Mouse (Mus musculus) kidney, embryonic 16.5 days (tissue): ENCODE results near the gene Zfp641. TPM values are rescaled to one million over a fixed set of nuclear protein-coding genes. Genes with fewer than 3 reads are reported as not detected.

Source experiments
- ATAC-seq: fragments of 200-750 bp; cut with Nextera tagmentation; 2 replicates; pipeline ENCODE4 v1.8.0; 2017; ENCODE audit warnings: moderate TSS enrichment; ENCODE audit not compliant: low FRiP score, low TSS enrichment
- H3K27ac ChIP-seq: fragments of 300-500 bp; sonication (generic); 2 replicates; pipeline ENCODE4 v1.5.1; 2014; ENCODE audit warnings: low read length
- H3K27me3 ChIP-seq: fragments of 300-500 bp; sonication (generic); 2 replicates; pipeline ENCODE4 v1.6.1; 2014; ENCODE audit warnings: low read length, control low read depth, mixed read lengths; ENCODE audit not compliant: insufficient read depth
- H3K36me3 ChIP-seq: fragments of 300-500 bp; sonication (generic); 2 replicates; pipeline ENCODE4 v1.6.1; 2014; ENCODE audit warnings: low read length, control low read depth, mixed read lengths; ENCODE audit not compliant: insufficient read depth
- H3K4me1 ChIP-seq: fragments of 300-500 bp; sonication (generic); 2 replicates; pipeline ENCODE4 v1.6.1; 2014; ENCODE audit warnings: low read length, control low read depth, mixed read lengths; ENCODE audit not compliant: insufficient read depth
- H3K4me2 ChIP-seq: fragments of 300-500 bp; sonication (generic); replicated peaks from 2 replicates; pipeline ENCODE4 v1.6.1; 2014; ENCODE audit warnings: low read depth, low read length
- H3K4me3 ChIP-seq: fragments of 300-500 bp; sonication (generic); 2 replicates; pipeline ENCODE4 v1.5.1; 2014; ENCODE audit warnings: mild to moderate bottlenecking, low read length
- H3K9ac ChIP-seq: fragments of 300-500 bp; sonication (generic); replicated peaks from 2 replicates; pipeline ENCODE4 v1.6.1; 2014; ENCODE audit warnings: low read length
- H3K9me3 ChIP-seq: fragments of 300-500 bp; sonication (generic); 2 replicates; pipeline ENCODE4 v1.6.1; 2016; ENCODE audit warnings: low read length, control low read depth
- WGBS: fragments of 180-500 bp; shearing (Covaris S2); extraction: QIAGEN DNeasy Blood & Tissue Kit; methylation state at CpG from one replicate; pipeline ENCODE4 v1.1.7; 2014; 5-methylcytosine and 5-hydroxymethylcytosine counted together
- polyA plus RNA-seq: library from polyadenylated mRNA; unstranded; fragments of >200 nt; fragmentation: Nextera tagmentation; extraction: Ambion mirVana; gene quantifications from 2 replicates; pipeline ENCODE4 v1.2.1, GENCODE M21; 2015

Zfp641 gene
- polyA plus RNA-seq, result 2.2 and 2.3 TPM in 2 replicates

- H3K27ac ChIP-seq, result no peak within 1 kb of the TSS
- peak; percentile 70 for ATAC-seq
- 2% methylated on average over 60 of the region's 60 CpGs for WGBS
- peak within 1 kb of the TSS; percentile 92 for H3K4me2 ChIP-seq
- H3K27me3 ChIP-seq, result no peaks in the 10 kb centered on the region
- no peaks in the 10 kb centered on the region for H3K9me3 ChIP-seq
- H3K4me3 ChIP-seq, result peak within 1 kb of the TSS; percentile 64
- peaks cover 4% of the 10 kb centered on the region; the same call in 1 of the 2 replicates for H3K4me1 ChIP-seq
- H3K36me3 ChIP-seq, result no peaks in the 10 kb centered on the region
- H3K9ac ChIP-seq, result peak within 1 kb of the TSS; percentile 71
Measured at GRCm38 (mm10) chr15:98295628-98296551, at the start of gene Zfp641. TSS of gene Zfp641 (minus strand) at chr15:98296161.

- no peaks in the 10 kb centered on the region for H3K4me1 ChIP-seq
- 53% methylated on average over 8 of the region's 8 CpGs for WGBS
- no peak within 1 kb of the TSS for H3K4me3 ChIP-seq
- H3K9me3 ChIP-seq, result no peaks in the 10 kb centered on the region
- H3K27me3 ChIP-seq, result no peaks in the 10 kb centered on the region
- no peak within 1 kb of the TSS for H3K27ac ChIP-seq
- H3K9ac ChIP-seq, result no peak within 1 kb of the TSS
- H3K4me2 ChIP-seq, result no peak within 1 kb of the TSS
- no peaks in the 10 kb centered on the region for H3K36me3 ChIP-seq
- no peak for ATAC-seq
Measured at GRCm38 (mm10) chr15:98340887-98341286, 44.9 kb upstream of the Zfp641 start, which contains the start of gene Olfr284. TSS of gene Olfr284 (minus strand) at chr15:98340987.

- Histone ChIP-seq H3K27me3 (no peaks in the 10 kb centered on the region), H3K4me2 (no peak within 1 kb of the TSS), H3K4me1 (no peaks in the 10 kb centered on the region), H3K9me3 (no peaks in the 10 kb centered on the region), H3K27ac (no peak within 1 kb of the TSS), H3K4me3 (no peak within 1 kb of the TSS), H3K36me3 (no peaks in the 10 kb centered on the region), H3K9ac (no peak within 1 kb of the TSS)
- no peak for ATAC-seq
- WGBS, result 92% methylated on average over 5 of the region's 5 CpGs
Measured at GRCm38 (mm10) chr15:98317177-98317724, 21.3 kb upstream of the Zfp641 start, which contains the start of gene Olfr285. TSS of gene Olfr285 (minus strand) at chr15:98317353.

- Histone ChIP-seq H3K36me3 (no peaks in the 10 kb centered on the region), H3K4me1 (no peaks in the 10 kb centered on the region), H3K4me3 (no peak overlapping the region), H3K9ac (no peak overlapping the region), H3K9me3 (no peaks in the 10 kb centered on the region), H3K27me3 (no peaks in the 10 kb centered on the region), H3K27ac (no peak overlapping the region), H3K4me2 (no peak overlapping the region)
- no peak for ATAC-seq
- 50% methylated on average over 6 of the region's 6 CpGs for WGBS
Measured at GRCm38 (mm10) chr15:98315703-98316102, 19.7 kb upstream of the Zfp641 start.

- Histone ChIP-seq H3K36me3 (no peaks in the 10 kb centered on the region), H3K9me3 (no peaks in the 10 kb centered on the region), H3K4me2 (no peak overlapping the region), H3K27me3 (no peaks in the 10 kb centered on the region), H3K9ac (no peak overlapping the region), H3K27ac (no peak overlapping the region), H3K4me3 (no peak overlapping the region), H3K4me1 (peaks cover 4% of the 10 kb centered on the region; the same call in 1 of the 2 replicates)
- no peak for ATAC-seq
- 89% methylated on average over 8 of the region's 8 CpGs for WGBS
Measured at GRCm38 (mm10) chr15:98293651-98294050, 2.3 kb downstream of the Zfp641 start.

- Histone ChIP-seq H3K4me1 (no peaks in the 10 kb centered on the region), H3K36me3 (no peaks in the 10 kb centered on the region), H3K9ac (no peak overlapping the region), H3K27me3 (0 out of 2 replicates have a peak, but pooled peaks cover 3% of the 10 kb centered on the region), H3K4me2 (no peak overlapping the region), H3K9me3 (no peaks in the 10 kb centered on the region), H3K4me3 (no peak overlapping the region), H3K27ac (no peak overlapping the region)
- 75% methylated on average over 12 of the region's 12 CpGs for WGBS
- no peak for ATAC-seq
Measured at GRCm38 (mm10) chr15:98288566-98288965, 7.4 kb downstream of the Zfp641 start.

GRCm38 (mm10) chr15:98286418-98286817 lies 9.5 kb downstream of the Zfp641 start:
- H3K4me3 ChIP-seq, result no peak overlapping the region
- no peak for ATAC-seq
- H3K4me2 ChIP-seq, result no peak overlapping the region
- 55% methylated on average over 7 of the region's 7 CpGs for WGBS
- no peaks in the 10 kb centered on the region for H3K36me3 ChIP-seq
- no peak overlapping the region for H3K27ac ChIP-seq
- H3K27me3 ChIP-seq, result 0 out of 2 replicates have a peak, but pooled peaks cover 3% of the 10 kb centered on the region
- H3K9ac ChIP-seq, result no peak overlapping the region
- no peaks in the 10 kb centered on the region for H3K4me1 ChIP-seq
- H3K9me3 ChIP-seq, result no peaks in the 10 kb centered on the region

GRCm38 (mm10) chr15:98257776-98258175 lies 38.2 kb downstream of the Zfp641 start:
- no peak overlapping the region for H3K4me3 ChIP-seq
- H3K9me3 ChIP-seq, result no peaks in the 10 kb centered on the region
- WGBS, result 87% methylated on average over 7 of the region's 7 CpGs
- no peaks in the 10 kb centered on the region for H3K4me1 ChIP-seq
- no peaks in the 10 kb centered on the region for H3K27me3 ChIP-seq
- no peak overlapping the region for H3K27ac ChIP-seq
- no peak overlapping the region for H3K9ac ChIP-seq
- ATAC-seq, result no peak
- H3K4me2 ChIP-seq, result no peak overlapping the region
- no peaks in the 10 kb centered on the region for H3K36me3 ChIP-seq

GRCm38 (mm10) chr15:98257193-98257592 lies 38.8 kb downstream of the Zfp641 start, which contains the start of gene H1fnt:
TSS of gene H1fnt (minus strand) at chr15:98257293.
- 82% methylated on average over 8 of the region's 8 CpGs for WGBS

GRCm38 (mm10) chr15:98256271-98256670 lies 39.7 kb downstream of the Zfp641 start:
- ATAC-seq, result no peak
- H3K27me3 ChIP-seq, result no peaks in the 10 kb centered on the region
- H3K4me2 ChIP-seq, result no peak overlapping the region
- no peak overlapping the region for H3K27ac ChIP-seq
- 95% methylated on average over 13 of the region's 13 CpGs for WGBS
- no peaks in the 10 kb centered on the region for H3K4me1 ChIP-seq
- no peaks in the 10 kb centered on the region for H3K9me3 ChIP-seq
- no peaks in the 10 kb centered on the region for H3K36me3 ChIP-seq
- no peak overlapping the region for H3K4me3 ChIP-seq
- no peak overlapping the region for H3K9ac ChIP-seq

More at GRCm38 (mm10) chr15:98257193-98257592, 38.8 kb downstream of the Zfp641 start, which contains the start of gene H1fnt:
- no peaks in the 10 kb centered on the region for H3K4me1 ChIP-seq
- ATAC-seq, result no peak
- no peak within 1 kb of the TSS for H3K9ac ChIP-seq
- H3K4me3 ChIP-seq, result no peak within 1 kb of the TSS
- H3K9me3 ChIP-seq, result no peaks in the 10 kb centered on the region
- no peak within 1 kb of the TSS for H3K27ac ChIP-seq
- no peak within 1 kb of the TSS for H3K4me2 ChIP-seq
- H3K27me3 ChIP-seq, result no peaks in the 10 kb centered on the region
- no peaks in the 10 kb centered on the region for H3K36me3 ChIP-seq
